Mouse (Mus musculus) megakaryocyte, embryonic 14.5 days (primary cell): ENCODE data around the gene Ndc80.

Experiments
- FLI1 ChIP-seq: IDR thresholded peaks from 2 replicates; pipeline ENCODE4 v1.6.1; 2012; ENCODE audit warnings: low read length, inconsistent platforms, mixed read lengths
- GATA1 ChIP-seq: IDR thresholded peaks from 3 replicates; pipeline ENCODE4 v1.6.1; 2012; ENCODE audit warnings: mixed read lengths, low read length, inconsistent platforms, borderline replicate concordance

DNA sequence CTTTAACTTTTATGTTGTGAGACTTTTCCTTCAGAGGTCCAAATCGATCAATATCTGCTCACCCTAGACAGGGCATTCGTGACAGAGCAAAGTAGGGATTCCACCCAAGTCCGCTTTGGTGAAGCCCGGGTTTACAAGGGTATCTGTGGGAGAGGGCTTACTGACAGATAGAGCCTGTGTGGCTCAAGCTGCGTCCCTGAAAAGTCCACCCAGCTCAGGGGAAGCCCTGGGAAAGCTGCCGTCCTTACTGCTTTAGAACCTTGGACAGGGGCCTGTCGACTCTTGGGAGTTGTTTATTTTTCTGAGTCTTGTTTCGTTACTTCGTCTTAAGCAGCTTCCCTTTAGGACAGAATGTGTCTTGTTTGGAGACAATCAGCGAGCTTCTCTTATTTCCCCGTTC is 26.2 kb upstream of the Ndc80 start:
- no peak for TF ChIP-seq GATA1
- no peak for TF ChIP-seq FLI1
